Mouse (Mus musculus): ENCODE data around the gene Cldn6.

GRCm38 (mm10) chr17:23681086-23681485 is 2.0 kb downstream of the Cldn6 start:
- no peak for TF ChIP-seq POLR2A (IDR thresholded peaks at IDR 0.05; ENCODE audit: insufficient read depth, low read depth, low read length)
- TF ChIP-seq CTCF (IDR thresholded peaks at IDR 0.05), result no peak
- no peak for TF ChIP-seq EP300 (IDR thresholded peaks at IDR 0.05; ENCODE audit: insufficient read depth, low read depth, low read length)
